Mouse (Mus musculus) naive thymus-derived CD4-positive, alpha-beta T cell, adult 2 months (primary cell): ENCODE measurements around the gene Npw.
"Not testable (repeated sequence)": the region's sequence is repeated elsewhere in the genome, so short reads cannot be mapped to it uniquely, and the experiment has no call there.

Experiments
- DNase-seq: peaks from one replicate; pipeline ENCODE4 v3.0.0-alpha.2; 2011; ENCODE audit warnings: low read depth

Gene Npw

DNA sequence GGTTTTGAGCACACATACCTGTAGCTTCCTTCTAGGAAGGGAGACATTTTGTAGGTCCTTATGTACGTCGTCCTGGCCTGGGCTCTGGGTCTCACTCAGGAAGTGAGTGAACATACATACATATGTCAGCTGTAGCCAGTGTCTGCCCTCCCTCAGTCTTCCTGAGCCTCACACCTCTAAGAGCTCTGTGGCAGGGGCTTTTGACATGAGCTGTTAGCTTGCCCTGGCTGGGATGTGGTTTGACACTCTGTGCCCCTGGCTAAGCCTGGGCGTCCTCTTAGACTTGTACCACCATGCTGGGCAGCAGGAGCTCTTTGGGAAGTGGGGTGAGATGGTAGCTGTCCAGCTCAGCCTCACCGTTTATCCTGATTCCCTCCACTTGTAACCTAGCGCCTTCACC, 13.1 kb upstream of the Npw start:
- DNase-seq = no peak

DNA sequence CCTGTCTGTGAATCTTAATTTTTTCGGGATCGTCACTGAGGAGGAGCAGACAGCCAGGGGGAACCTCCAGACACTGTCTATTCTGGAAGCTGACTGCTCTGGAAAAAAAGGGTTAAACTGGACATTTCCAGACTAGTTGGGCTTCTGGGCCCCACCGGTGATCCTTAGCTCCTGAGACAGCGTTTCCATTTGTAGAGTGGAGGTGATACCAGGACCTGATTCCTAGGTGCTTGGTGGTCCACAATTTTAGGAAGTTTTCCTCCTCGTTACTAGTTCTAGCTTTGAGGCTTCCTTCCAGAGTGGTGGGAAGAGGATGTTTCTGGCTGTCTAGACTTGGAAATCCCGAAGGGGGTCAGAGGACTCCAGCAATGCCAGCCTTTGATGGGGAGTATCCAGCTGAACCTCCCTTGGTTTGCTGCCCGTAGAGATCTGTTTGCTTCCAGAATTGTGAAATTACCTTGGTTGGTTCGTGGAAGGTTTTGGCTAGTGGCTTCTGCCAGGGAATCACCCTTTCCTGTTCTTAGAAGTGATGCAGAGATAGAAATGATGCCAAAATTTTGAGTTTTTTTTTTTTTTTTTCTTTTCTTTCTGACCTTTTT, 12.1 kb upstream of the Npw start:
- DNase-seq = no peak

DNA sequence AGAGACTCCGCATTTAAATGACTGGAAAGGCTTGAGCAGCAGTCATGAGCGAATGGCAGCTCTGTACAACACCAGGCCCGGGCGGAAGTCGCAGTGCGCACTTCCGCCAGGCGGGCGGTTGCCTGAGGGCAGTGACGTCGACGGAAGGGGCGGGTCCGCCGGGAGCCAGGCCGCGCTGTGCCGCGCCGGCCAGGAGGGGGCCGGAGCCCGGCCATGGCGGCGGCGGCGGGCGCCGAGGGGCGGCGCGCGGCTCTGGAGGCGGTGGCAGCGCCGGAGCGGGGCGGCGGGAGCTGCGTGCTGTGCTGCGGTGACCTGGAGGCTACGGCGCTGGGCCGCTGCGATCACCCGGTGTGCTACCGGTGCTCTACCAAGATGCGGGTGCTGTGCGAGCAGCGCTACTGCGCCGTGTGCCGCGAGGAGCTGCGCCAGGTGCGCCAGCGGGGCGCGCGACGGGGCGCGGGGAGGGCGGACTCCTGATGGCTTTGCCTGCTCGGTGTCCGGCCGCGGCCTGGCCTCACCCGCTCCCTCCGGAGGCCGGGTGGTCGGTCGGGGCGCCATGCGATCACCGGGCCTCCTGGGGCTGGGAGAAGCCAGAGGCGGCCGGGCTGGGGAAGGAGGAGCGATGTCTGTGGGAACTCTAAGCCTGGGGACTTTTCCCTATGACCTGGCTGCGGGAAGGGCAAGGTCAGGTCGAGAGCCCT, 11.4 kb upstream of the Npw start, which contains the start of gene Zfp598:
Gene Zfp598, plus strand, starts transcription at position 143 of the 701 bp plus-strand sequence.
- peak; percentile 95 for DNase-seq

DNA sequence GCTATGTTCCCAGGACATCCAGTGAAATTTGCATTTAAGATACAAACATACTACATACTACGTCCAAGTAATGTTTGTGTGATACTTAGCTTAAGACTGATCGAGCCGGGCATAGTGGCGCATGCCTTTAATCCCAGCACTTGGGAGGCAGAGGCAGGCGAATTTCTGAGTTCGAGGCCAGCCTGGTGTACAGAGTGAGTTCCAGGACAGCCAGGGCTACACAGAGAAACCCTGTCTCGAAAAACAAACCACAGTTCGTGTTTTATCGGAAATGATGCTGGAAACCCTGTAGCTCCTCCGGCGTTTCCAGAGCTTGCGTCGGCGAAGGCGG, 10.9 kb upstream of the Npw start:
- peak; percentile 47 for DNase-seq

DNA sequence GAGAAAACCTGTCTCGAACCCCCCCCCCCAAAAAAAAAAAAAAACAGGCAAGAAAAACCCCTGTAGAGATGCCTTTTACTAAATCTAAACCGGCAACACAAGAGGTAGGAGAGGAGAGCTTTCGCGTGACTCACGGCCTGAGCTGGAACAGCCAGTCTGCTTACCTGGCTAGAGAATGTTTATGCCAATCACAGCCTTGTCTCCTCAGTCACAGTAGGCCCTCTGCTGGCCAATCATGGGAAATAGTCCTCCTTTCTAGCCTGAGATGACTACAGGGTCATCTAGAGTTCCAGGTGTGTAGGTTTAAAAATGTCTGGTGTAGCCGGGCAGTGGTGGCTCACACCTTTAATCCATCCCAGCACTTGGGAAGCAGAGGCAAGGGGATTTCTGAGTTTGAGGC, 9.2 kb upstream of the Npw start:
- peak; percentile 84 for DNase-seq

DNA sequence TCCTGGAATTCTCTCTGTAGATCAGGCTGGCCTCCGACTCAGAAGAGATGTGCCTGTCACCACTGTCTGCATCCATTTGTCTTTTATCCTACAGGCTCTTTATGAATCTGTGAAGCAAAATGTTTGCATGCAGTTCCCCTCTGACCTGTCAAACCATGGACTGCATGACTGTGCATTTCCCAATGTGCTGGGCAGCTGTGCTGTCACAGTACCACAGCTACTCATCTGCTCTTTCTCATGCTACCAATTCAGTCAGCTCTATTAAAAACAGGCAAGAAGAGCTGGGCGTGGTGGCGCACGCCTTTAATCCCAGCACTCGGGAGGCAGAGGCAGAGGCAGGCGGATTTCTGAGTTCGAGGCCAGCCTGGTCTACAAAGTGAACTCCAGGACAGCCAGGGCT, 8.8 kb upstream of the Npw start:
- not testable (repeated sequence) for DNase-seq

DNA sequence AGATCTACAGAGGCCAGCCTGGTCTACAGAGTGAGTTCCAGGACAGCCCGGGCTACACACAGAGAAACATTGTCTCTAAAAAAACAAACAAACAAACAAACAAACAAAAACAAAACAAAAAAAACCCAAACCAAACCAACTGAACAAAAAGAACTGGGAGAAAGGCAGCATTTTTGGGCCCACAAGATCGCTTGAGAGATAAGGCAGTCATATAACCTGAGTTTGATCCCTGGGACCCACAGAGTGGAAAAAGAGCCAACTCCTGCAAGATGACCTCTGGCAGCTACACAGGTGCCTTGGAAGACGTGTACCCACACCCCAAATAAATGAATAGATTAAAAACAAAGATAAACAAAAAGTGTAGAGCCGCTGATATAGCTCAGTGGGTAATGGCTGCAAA, 3.3 kb downstream of the Npw start:
- DNase-seq = no peak

DNA sequence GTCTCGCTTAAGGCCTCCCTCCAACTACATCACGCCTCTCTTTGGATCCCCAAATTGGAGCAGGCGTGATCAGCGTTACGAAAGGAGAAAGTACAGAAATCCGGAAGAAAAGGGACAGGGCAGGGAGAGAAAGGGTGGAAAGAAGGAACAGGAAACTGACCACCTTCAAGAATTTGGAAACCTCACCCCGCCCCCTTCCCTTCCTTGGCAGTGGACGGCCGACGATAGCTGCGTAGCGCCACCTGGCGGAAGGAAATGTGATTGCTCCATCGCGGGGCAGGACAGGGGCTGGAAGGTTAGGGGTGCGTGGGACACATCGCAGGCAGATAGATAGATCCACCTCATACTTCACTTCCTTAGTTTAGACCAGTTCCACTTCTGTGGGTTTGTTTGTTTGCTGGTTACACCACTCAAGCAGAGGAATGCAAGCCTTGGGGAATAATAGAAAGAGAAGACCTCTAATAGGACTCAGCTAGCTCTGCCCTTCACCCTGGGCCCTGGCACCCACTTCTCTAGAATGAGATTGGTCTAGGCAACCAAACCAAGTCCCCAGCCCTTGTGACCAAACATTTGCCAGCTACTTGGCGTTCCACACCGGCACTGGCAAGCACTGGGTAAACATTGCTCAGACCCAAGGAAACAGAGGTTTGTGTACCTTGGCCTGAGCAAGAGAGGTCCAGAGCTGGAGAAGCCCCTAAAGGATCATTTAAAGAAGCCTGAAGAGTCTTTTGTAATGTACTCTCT, 4.1 kb downstream of the Npw start:
- DNase-seq = peak; percentile 86

DNA sequence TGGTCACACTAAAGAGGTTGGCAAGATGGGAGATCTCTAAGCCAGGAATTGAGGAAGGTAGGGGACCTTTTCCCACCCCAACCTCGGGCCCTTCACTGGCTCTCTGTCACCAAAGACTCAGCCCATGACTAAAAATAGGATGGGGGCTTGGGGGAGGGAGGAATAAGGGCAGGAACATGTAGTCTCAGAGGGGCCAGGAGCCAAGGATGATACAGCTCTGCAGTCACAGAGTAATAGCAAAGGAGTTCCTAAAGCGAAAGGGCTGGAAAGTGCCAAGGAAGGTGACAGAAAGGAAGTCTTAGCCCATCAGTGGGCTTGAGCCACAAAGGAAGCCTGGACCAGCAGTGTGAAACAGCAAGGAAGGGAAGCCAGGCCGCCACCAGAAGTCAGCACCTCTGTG, 6.4 kb downstream of the Npw start:
- no peak for DNase-seq

DNA sequence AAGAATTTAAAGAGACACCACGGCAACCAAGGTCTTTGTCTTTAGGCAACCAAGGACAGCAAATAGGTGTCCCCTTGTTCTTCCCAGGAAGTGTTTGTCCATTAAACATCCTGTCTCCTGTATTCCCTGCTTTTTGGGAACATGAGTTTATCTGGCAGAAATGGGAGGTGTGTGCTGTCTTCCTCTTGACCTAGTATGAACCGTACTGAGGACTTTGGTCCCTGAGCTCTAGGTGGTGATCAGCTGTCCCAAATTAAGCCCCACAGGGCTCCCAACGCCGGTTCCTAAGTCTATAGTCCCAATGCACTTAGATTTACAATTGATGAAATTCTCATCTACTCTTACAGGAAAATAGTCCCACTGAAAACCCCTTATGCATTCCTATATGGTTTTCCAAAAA, 7.5 kb downstream of the Npw start:
- DNase-seq = no peak

DNA sequence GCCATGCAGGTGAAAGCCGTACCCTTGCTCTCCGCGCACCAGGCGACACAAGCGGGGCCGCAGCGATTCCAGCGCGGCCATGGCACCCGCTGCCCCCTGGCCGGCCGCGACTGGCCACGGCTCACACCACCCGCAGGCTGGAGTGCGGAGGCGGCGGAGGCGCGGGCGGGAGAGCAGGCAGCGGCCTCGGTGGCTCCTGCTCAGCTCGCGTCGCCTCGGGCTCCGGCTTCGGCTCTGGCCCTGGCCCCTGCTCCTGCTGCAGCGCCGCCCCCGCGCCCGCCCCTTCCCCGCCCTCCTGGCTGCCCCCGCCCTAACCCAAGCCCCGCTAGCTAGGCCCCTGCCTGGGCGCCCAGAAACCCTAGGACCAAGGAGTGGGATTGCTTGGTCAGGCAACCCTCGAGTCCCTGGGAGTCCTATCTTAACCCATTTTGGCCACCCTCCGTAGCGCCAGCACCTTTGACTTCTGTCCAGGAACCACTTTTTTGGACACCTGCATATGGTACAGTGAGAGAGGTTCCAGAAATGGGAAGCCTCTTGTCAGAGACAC, 8.1 kb downstream of the Npw start, which contains the start of gene Slc9a3r2:
Gene Slc9a3r2, minus strand, starts transcription at position 258 of the 547 bp plus-strand sequence.
- DNase-seq = no peak

DNA sequence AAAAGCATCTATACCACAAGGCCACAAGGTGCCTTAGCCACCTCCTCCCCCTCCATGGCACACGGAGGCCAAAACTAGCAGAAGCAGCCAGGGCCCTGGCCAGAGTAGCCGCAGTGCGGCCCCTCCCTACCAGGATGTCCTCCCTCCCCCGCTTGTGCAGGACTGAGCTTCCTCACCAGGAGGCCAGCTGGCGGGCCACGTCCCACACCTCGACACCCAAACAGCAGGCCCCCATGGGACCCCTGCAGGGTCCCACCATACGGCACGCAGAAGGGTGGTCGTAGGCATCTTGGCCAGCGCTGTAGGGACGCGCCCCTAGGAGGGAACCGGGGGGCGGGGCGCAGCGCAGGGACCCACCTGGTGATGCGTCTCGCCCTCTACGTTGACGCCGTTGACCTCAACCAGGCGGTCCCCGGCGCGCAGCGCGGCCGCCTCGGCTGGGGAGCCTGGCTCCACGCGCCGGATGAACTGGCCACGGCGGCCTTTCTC, 8.6 kb downstream of the Npw start:
- no peak for DNase-seq

DNA sequence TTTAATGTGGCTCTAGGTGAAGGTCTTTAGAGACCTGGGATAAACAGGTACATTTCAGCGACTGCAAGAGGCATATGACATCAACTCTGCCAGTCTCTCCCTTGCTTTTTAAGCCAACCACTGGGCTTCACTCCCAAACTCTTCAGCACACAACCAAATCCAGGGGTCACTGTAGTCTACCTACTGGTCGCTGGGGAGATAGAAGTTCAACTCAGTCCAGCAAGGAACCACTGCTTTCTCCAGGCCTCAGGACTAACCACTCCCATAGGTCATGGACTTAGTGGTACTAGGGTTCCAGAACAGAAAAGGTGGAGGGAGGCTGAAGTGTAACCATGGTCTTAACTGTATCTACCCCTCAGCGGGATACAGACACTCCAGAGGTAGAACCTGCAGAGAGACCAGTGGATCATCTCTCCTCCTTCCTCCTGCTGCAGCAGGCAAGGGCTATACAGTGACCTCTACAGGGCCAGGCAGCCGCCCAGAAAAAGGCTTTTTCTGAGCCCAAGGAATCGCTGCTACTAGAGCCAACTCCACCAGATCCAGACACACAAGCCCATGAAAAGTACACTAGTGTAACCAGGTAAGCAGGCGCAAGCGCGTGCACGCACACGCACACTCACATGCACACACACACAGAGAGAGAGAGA, 9.4 kb downstream of the Npw start:
- no peak for DNase-seq

DNA sequence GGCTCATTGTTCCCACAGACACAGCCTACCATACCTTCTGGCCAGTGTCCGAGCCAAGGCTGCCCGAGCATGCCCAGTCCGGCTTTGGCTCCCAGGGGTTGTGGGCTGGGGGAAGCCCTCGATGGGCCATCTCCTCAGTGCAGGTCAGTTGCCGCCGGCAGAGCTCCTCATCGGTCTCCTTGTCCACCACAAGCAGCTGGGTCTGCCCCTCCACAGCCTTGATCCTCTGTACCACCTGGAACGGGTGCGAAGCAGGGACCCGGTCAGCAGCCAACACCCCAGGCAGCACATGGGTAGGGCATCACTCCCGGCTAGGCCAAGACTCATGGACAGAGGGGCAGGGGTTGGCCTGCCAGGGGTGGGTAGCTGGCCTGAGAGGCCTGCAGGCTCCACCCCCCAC, 10.8 kb downstream of the Npw start:
- no peak for DNase-seq

DNA sequence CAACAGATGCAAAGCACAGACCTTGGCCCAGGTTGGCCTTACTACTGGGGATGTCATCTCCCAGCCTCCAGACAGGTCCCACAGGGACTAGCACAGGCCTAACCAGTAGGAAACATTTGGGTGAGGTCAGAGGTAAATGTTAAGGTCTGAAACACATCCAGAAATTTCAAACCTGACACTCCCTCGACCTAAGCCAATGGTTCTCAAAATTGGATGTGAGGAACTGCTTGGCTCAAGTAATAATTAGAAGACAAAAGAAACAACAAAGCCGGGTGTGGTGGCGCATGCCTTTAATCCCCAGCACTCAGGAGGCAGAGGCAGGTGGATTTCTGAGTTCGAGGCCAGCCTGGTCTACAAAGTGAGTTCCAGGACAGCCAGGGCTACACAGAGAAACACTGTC, 11.9 kb downstream of the Npw start:
- no peak for DNase-seq

DNA sequence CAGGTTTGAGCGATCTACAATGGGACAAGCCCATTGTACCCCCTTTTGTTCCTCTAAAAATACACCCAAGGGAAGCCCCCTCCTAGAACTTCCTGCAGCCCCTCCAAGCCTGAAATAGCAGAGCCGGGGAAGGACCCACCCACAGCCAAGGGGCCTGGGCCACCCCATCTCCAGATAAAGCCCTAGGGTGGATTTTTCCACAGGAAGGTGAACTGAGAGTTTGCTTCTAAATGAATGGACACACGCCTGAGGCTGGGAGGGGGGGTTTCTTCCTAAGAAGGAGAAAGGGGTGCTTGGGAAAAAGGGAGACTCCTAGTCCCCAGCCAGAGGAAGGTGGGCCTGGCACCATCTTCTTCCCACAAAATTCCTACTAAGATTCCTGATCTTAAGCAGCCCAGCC, 12.3 kb downstream of the Npw start:
- no peak for DNase-seq

DNA sequence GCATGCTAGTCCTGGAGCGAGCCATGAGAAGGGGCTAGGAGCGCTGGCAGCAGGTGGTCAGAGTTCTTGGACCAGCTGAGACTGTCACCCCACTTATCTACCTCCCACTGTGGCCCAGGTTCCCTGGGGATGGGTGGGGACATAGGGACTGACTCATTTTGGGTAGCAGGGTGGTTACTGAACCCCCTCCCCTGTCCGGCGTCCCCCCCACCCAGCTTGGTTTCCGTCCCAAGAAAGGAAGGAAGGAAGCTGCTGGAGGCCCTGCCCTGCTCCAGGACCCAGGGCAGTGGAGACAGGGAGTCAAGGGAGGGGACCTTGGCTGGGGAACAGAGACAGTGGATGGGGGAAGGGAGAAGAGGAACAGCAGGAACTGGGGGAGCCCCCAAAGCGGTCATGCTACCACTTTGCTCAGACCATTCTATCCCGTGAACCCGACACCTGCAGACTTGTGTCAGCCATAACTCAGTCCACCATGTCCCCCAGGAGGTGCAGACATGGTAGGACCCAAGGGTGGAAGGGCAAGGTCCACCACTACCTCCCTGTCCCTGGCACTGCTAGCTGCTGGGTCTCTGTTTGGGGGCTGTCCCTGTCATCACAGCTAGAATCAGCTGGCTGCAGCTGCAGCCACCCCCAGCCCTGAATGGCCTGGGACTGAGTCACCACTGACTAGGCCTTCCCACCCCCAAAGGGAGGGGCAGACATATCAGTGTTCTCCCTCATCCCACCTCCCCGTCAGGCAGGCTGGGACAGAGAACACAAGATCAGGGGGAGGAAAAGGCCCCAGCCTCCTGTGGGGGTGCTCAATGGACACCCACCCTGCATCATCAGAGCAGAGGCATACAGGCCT, 13.2 kb downstream of the Npw start:
- no peak for DNase-seq

DNA sequence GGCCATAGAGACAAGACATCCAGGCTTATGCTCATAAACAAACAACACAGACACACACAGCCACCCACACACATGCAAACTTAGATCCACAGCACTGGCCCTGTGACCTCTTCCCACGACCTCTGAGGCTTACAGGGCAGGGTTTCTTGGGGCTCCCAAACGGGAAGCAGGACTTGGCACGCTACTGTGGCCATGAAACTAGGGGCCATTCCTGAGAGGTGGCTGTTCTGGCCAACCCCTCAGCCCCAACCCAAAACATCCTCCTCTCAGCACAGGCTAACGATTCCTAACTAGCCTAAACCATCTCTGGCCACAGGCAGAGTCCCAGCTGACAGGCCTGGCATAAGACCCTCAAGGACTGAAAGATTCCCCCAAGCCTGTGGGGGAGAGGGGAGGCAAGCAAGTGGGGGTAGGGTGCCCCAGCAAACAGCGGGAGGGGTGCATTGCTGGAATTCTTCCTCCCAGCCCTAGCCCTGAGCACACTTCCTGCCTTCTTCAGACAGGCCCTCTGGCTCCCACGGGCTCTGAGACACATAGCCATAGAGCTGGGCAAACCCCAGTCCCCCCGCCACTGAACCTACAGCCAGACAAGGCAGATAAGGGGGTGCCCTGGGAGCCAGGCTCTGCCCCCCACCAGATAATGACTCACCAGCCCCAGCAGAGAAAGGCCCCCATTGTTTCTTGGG, 14.1 kb downstream of the Npw start:
- no peak for DNase-seq

DNA sequence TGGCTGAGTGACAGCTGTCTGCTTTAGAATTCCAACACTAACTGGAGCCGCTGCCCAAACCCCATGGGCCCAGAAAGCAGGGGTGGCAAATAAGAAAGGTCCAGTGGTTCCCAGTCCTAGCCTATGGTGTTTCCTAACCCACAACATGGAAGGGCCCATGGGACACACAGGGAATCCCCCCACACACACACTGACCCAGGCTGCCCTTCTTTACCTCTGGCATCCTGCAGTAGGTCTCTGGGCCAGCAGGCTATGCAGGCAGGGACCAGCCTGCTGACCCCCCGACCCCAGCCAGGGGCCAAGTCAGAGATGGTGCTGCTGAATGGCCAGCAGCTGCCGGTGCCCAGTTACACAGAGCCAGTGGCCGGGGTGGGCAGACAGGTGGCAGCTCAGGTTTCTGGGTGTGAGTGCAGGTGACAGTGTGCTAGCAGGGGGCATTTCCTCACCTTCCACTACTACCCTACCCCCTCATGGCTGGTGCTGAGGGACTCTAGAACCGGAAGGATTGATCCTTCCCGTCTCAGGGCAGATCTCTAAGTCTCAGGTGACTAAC, 15.4 kb downstream of the Npw start:
- no peak for DNase-seq

DNA sequence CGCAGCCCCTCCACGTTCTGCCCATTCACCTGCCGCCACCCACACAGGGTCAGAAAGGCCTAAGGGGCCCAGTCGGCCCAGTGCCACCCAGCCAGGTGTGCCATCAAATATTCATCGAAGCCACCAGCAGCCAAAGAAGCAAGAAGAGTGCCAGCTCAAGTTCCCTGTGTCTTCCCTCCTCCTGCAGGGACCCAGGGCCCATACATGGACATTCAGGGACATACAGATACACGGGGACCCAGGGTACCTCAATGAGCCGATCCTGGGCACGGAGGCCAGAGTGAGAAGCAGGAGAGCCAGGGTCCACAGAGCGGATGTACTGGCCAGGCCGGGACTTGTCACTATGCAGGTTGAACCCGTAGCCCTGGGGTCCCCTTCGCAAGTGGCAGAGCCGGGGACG, 16.3 kb downstream of the Npw start:
- no peak for DNase-seq

DNA sequence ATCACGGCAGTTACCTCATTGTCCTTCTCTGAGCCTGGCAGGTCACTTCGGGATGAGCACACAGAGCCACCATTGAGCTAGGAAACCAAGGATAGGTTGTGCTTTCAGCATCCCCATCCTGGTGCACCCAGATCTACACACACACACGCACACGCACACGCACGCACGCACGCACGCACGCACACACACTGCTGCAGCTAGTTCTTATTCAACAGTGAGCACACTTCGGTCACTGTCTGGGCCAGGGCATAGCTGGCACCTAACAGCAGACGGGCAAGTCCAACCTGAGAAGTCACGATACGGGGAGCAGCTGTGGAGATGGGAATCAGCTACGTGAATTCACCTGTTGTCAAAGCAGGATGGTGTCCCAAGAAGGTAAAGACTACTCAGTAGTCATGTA, 17.7 kb downstream of the Npw start:
- DNase-seq = no peak
